Mouse (Mus musculus) hindbrain, embryonic 13.5 days (tissue): ENCODE measurements around the gene Naglu. TPM values are rescaled to one million over a fixed set of nuclear protein-coding genes. Genes with fewer than 3 reads are reported as not detected.

Experiments used
- ATAC-seq: fragments of 200-750 bp; cut with Nextera tagmentation; 2 replicates; pipeline ENCODE4 v1.8.0; 2017; ENCODE audit warnings: moderate TSS enrichment; ENCODE audit not compliant: low FRiP score
- H3K27ac ChIP-seq: fragments of 300-500 bp; sonication (generic); 2 replicates; pipeline ENCODE4 v1.5.1; 2015; ENCODE audit warnings: inconsistent platforms, mild to moderate bottlenecking, moderate library complexity
- H3K27me3 ChIP-seq: fragments of 300-500 bp; sonication (generic); 2 replicates; pipeline ENCODE4 v1.6.1; 2015; ENCODE audit warnings: mild to moderate bottlenecking, inconsistent platforms
- H3K36me3 ChIP-seq: fragments of 300-500 bp; sonication (generic); 2 replicates; pipeline ENCODE4 v1.6.1; 2015; ENCODE audit warnings: mild to moderate bottlenecking, inconsistent platforms
- H3K4me1 ChIP-seq: fragments of 300-500 bp; sonication (generic); replicated peaks from 2 replicates; pipeline ENCODE4 v1.6.1; 2015; ENCODE audit warnings: inconsistent platforms
- H3K4me2 ChIP-seq: fragments of 300-500 bp; sonication (generic); 2 replicates; pipeline ENCODE4 v1.6.1; 2015; ENCODE audit warnings: inconsistent platforms, mild to moderate bottlenecking, moderate library complexity
- H3K4me3 ChIP-seq: fragments of 300-500 bp; sonication (generic); 2 replicates; pipeline ENCODE4 v1.5.1; 2015; ENCODE audit warnings: mild to moderate bottlenecking, inconsistent platforms
- H3K9ac ChIP-seq: fragments of 300-500 bp; sonication (generic); 2 replicates; pipeline ENCODE4 v1.6.1; 2015; ENCODE audit warnings: mild to moderate bottlenecking, inconsistent platforms
- H3K9me3 ChIP-seq: fragments of 300-500 bp; sonication (generic); 2 replicates; pipeline ENCODE4 v1.6.1; 2016; ENCODE audit warnings: inconsistent platforms
- WGBS: fragments of 180-500 bp; shearing (Covaris S2); methylation state at CpG from one replicate; pipeline ENCODE4 v1.1.7; 2015; 5-methylcytosine and 5-hydroxymethylcytosine counted together
- polyA plus RNA-seq: library from polyadenylated mRNA; unstranded; fragments of >200 nt; fragmentation: Nextera tagmentation; extraction: Ambion mirVana; gene quantifications from 2 replicates; pipeline ENCODE4 v1.2.1, GENCODE M21; 2015

Gene Naglu
- polyA plus RNA-seq, 1 experiment from 2014 or later = 11.3 TPM

DNA sequence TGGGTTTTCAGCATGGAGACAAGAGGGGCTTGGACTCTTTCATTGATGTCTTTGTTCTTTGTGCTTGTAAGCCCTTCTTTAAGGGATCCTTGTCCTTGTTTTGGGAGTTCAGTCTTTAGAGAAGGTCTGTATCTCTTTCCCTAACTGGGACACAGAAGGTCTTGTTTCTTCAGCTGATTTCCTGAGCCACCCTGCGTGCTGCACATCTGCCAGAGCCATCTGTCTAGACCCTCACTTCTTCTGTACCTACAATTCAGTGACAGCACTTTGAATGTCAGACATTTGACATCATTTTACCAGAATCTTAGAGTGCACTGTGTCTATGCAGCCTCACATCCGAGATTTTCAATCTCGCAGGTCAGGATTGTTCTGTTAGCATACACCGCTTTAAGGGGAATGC lies 24.0 kb upstream of the Naglu start:
- peaks cover 94% of the 10 kb centered on the region for H3K36me3 ChIP-seq
- H3K9me3 ChIP-seq = no peaks in the 10 kb centered on the region
- no peak overlapping the region for H3K27ac ChIP-seq
- no peak for ATAC-seq
- 92% methylated on average over 4 of the region's 4 CpGs for WGBS
- H3K4me3 ChIP-seq = no peak overlapping the region
- no peaks in the 10 kb centered on the region for H3K4me1 ChIP-seq
- no peak overlapping the region for H3K9ac ChIP-seq
- H3K27me3 ChIP-seq = no peaks in the 10 kb centered on the region
- H3K4me2 ChIP-seq = no peak overlapping the region

DNA sequence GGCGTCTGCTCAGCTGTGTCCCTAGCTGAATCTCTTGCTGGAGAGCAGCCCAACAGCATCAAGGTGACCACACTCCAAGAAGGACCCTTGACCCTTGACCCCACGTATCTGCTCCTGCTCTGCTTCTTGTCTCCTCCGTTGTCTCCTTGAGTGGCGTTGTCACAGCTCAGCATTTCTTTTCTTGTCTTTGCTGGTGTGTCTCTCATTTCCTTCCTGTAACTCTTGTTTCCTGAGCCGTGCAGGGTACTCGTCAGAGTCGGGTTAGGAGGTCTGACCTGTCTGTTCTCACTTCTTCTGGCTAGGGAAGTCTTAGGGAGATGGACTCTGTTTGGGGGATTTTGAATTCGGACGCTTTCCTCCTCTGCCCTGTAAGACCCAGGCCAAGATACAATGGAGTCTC lies 23.4 kb upstream of the Naglu start:
- H3K9me3 ChIP-seq = no peaks in the 10 kb centered on the region
- peaks cover 96% of the 10 kb centered on the region for H3K36me3 ChIP-seq

DNA sequence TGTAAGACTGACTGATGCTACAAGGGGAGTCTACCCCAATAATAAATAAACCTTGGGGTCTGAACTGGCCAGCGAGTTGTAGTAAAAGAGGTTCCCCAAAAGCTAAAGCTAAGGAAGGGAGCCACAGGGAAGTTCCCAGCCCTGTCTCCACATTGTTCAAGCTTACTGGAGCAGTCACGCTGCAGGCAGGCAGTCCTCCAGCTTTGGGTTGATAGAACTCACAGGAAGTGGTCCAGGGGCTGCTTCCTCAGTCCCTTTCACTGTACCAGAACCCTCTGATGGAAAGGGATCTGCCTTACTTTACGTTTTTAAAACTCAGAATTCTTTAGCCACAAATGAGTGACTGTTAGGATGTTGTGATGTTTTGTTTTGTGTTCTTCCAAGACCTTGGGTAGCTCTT lies 22.3 kb upstream of the Naglu start:
- Histone ChIP-seq H3K27ac (no peak overlapping the region), H3K4me2 (no peak overlapping the region), H3K36me3 (peaks cover 98% of the 10 kb centered on the region), H3K4me3 (no peak overlapping the region), H3K4me1 (no peaks in the 10 kb centered on the region), H3K27me3 (no peaks in the 10 kb centered on the region), H3K9ac (no peak overlapping the region), H3K9me3 (no peaks in the 10 kb centered on the region)
- WGBS = 85% methylated on average over 3 of the region's 3 CpGs
- ATAC-seq = no peak

More for the DNA sequence above, 23.4 kb upstream of the Naglu start:
- H3K27me3 ChIP-seq = no peaks in the 10 kb centered on the region
- no peak for ATAC-seq
- 75% methylated on average over 9 of the region's 9 CpGs for WGBS
- H3K9ac ChIP-seq = no peak overlapping the region
- no peak overlapping the region for H3K27ac ChIP-seq
- H3K4me1 ChIP-seq = no peaks in the 10 kb centered on the region
- no peak overlapping the region for H3K4me2 ChIP-seq
- no peak overlapping the region for H3K4me3 ChIP-seq

GRCm38 (mm10) chr11:101050359-101050758 lies 19.5 kb upstream of the Naglu start:
- H3K4me2 ChIP-seq = no peak overlapping the region
- ATAC-seq = no peak
- no peak overlapping the region for H3K27ac ChIP-seq
- WGBS = 84% methylated on average over 9 of the region's 9 CpGs
- H3K9ac ChIP-seq = no peak overlapping the region
- H3K9me3 ChIP-seq = no peaks in the 10 kb centered on the region
- no peaks in the 10 kb centered on the region for H3K27me3 ChIP-seq
- peaks cover 99% of the 10 kb centered on the region for H3K36me3 ChIP-seq
- no peaks in the 10 kb centered on the region for H3K4me1 ChIP-seq
- no peak overlapping the region for H3K4me3 ChIP-seq

GRCm38 (mm10) chr11:101051051-101051493 lies 18.7 kb upstream of the Naglu start:
- ATAC-seq = no peak
- Histone ChIP-seq H3K4me1 (no peaks in the 10 kb centered on the region), H3K27me3 (no peaks in the 10 kb centered on the region), H3K36me3 (peaks cover 99% of the 10 kb centered on the region), H3K9ac (no peak overlapping the region), H3K4me3 (no peak overlapping the region), H3K4me2 (no peak overlapping the region), H3K27ac (no peak overlapping the region), H3K9me3 (no peaks in the 10 kb centered on the region)
- 87% methylated on average over 6 of the region's 6 CpGs for WGBS

DNA sequence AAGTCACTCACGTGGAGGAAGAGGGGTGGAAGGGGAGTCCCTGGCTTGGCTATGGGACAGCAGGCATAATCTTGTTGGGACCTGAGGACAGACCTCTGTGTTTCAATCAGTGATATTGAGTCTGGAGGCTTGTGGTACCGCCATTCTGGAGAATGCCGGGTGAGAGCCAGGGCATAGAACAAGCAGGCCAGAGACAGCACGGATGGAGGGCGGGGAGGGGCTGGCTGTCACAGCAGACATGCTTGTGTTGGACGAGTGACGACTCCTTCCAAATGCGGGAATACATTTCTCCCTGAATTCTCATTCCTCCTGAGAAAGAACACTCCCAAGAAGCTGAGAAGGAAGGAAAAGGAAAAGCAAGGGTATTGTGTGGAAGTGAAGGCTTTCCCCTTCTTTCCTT lies 18.2 kb upstream of the Naglu start:
- no peak overlapping the region for H3K9ac ChIP-seq
- ATAC-seq = no peak
- H3K9me3 ChIP-seq = no peaks in the 10 kb centered on the region
- 90% methylated on average over 8 of the region's 8 CpGs for WGBS
- no peak overlapping the region for H3K4me2 ChIP-seq
- no peak overlapping the region for H3K4me3 ChIP-seq
- H3K27ac ChIP-seq = no peak overlapping the region
- peaks cover 99% of the 10 kb centered on the region for H3K36me3 ChIP-seq
- no peaks in the 10 kb centered on the region for H3K27me3 ChIP-seq
- no peaks in the 10 kb centered on the region for H3K4me1 ChIP-seq

DNA sequence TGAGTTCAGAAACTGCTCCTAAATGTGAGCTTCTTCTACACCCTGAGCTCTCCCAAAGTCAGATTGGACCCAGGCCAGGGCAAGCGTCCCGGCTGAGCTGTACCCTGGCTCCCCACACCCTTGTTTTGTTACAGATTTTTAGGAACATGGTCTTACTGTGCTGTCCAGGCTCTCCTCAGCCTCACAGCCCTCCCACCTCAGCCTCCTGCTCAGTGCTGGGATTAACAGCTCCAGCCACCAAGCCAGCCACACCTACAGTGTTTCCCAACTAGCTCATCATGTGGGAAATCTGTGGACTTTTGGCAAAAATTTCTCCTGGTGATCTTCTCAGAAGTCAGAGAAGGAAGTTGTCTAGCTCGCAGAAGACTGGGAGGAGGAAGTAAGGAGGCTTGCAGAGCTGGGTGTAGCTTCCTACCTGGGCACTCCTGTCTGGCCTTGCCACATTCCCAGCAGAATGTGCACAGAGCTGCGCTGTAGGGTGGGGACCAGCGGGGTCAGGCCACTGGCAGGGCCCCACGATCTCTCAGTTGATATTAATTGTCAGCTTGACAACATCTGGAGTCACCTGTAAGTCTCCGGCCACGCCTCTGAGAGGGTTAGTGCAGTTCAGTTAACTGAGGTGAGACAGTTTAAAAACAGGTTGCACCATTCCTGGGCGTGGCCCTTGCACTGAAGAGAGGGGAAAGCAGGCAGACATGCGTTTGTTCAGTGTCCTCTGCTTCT lies 16.9 kb upstream of the Naglu start:
- H3K9ac ChIP-seq = no peak overlapping the region
- H3K27me3 ChIP-seq = no peaks in the 10 kb centered on the region
- H3K27ac ChIP-seq = no peak overlapping the region
- ATAC-seq = no peak
- H3K9me3 ChIP-seq = no peaks in the 10 kb centered on the region
- H3K36me3 ChIP-seq = peaks cover 99% of the 10 kb centered on the region
- H3K4me1 ChIP-seq = no peaks in the 10 kb centered on the region
- WGBS = 95% methylated on average over 10 of the region's 10 CpGs
- no peak overlapping the region for H3K4me3 ChIP-seq
- no peak overlapping the region for H3K4me2 ChIP-seq

DNA sequence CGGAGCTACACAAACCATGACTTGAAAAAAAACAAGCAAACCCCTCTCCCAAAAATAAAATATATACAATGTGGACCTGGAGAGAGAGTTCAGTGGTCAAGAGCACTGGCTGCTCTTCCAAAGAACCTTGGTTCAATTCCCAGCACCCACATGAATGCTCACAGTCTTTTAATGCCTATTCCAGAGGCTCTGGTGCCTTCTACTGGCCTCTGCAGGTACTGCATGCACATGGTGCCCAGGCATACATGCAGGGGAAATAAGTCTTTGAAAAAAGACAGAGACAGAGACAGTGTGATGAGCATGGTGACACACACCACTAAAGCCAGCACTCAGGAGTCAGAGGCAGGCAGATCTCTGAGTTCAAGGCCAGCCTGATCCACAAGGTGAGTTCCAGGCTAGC lies 15.8 kb upstream of the Naglu start:
- Histone ChIP-seq H3K27ac (no peak overlapping the region), H3K36me3 (peaks cover 99% of the 10 kb centered on the region), H3K9ac (no peak overlapping the region), H3K9me3 (no peaks in the 10 kb centered on the region), H3K4me3 (no peak overlapping the region), H3K27me3 (no peaks in the 10 kb centered on the region), H3K4me2 (no peak overlapping the region), H3K4me1 (no peaks in the 10 kb centered on the region)
- no peak for ATAC-seq
- WGBS = 100% methylated on average over 1 of the region's 1 CpGs

DNA sequence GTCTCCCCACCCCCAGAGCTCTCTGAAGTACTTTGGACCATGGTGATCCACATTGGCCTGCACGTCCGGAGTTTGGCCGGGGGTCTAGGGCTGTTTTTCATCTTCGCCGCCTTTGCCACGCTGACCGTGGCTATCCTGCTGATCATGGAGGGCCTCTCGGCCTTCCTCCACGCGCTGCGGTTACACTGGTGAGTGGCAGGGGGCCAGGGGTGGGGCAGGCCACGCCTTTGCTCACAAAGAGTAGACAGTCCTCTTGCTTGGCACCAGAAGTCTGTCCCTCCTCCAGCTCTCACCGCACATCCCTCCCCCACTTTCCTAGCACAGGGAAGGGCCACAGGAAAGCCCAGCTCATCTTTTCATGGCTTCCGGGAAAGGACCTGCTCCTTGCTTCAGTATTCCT lies 14.4 kb upstream of the Naglu start:
- Histone ChIP-seq H3K4me2 (no peak overlapping the region), H3K27me3 (no peaks in the 10 kb centered on the region), H3K36me3 (peaks cover 99% of the 10 kb centered on the region), H3K9ac (0 out of 2 replicates have a peak overlapping the region, but pooled peaks have one; percentile 13), H3K9me3 (no peaks in the 10 kb centered on the region), H3K27ac (no peak overlapping the region), H3K4me3 (no peak overlapping the region), H3K4me1 (no peaks in the 10 kb centered on the region; the same call in 1 of the 2 replicates)
- no peak for ATAC-seq
- 83% methylated on average over 14 of the region's 14 CpGs for WGBS

- no peaks in the 10 kb centered on the region for H3K27me3 ChIP-seq
- peaks cover 99% of the 10 kb centered on the region for H3K36me3 ChIP-seq
- no peaks in the 10 kb centered on the region; the same call in 1 of the 2 replicates for H3K4me1 ChIP-seq
- ATAC-seq = no peak
- H3K9me3 ChIP-seq = no peaks in the 10 kb centered on the region
- no peak overlapping the region for H3K4me3 ChIP-seq
- no peak overlapping the region for H3K4me2 ChIP-seq
- H3K27ac ChIP-seq = no peak overlapping the region
- WGBS = 55% methylated on average over 8 of the region's 8 CpGs
- no peak overlapping the region for H3K9ac ChIP-seq
Observed at GRCm38 (mm10) chr11:101056885-101057284, 12.9 kb upstream of the Naglu start.

DNA sequence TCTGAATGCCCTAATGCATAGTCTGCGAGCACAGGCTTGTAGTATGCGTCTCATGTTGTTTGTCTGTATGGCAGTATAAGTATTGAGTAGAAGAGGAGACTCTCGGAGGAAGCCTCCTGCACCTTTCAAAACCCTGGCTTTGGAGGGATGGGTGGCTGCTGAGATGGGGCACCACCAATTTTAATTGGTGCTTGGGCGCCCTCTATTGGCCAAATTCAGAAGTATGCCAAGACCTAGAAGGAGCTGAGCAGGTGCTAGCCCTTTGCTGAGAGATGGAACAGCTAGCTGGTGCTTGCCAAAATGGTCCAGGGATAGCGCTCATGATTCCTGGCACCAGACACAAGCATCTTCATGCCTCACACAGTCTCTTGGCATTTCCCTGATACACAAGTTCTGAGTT lies 12.0 kb upstream of the Naglu start:
- WGBS = 30% methylated on average over 5 of the region's 5 CpGs
- Histone ChIP-seq H3K27me3 (no peaks in the 10 kb centered on the region), H3K9ac (no peak overlapping the region), H3K9me3 (no peaks in the 10 kb centered on the region), H3K4me2 (no peak overlapping the region), H3K4me1 (no peaks in the 10 kb centered on the region; the same call in 1 of the 2 replicates), H3K4me3 (no peak overlapping the region), H3K27ac (no peak overlapping the region), H3K36me3 (peaks cover 99% of the 10 kb centered on the region)
- ATAC-seq = no peak

- no peak overlapping the region for H3K4me2 ChIP-seq
- H3K9me3 ChIP-seq = no peaks in the 10 kb centered on the region
- peaks cover 99% of the 10 kb centered on the region for H3K36me3 ChIP-seq
- H3K27ac ChIP-seq = no peak overlapping the region
- no peaks in the 10 kb centered on the region for H3K27me3 ChIP-seq
- no peak for ATAC-seq
- H3K4me3 ChIP-seq = no peak overlapping the region
- H3K9ac ChIP-seq = no peak overlapping the region
- WGBS = 86% methylated on average over 5 of the region's 5 CpGs
- peaks cover 7% of the 10 kb centered on the region; the same call in 1 of the 2 replicates for H3K4me1 ChIP-seq
Observed at GRCm38 (mm10) chr11:101058726-101059125, 11.1 kb upstream of the Naglu start.

- Histone ChIP-seq H3K27ac (peak overlapping the region; percentile 72; the same call in 1 of the 2 replicates), H3K4me1 (peaks cover 8% of the 10 kb centered on the region; the same call in 1 of the 2 replicates), H3K9ac (no peak overlapping the region; the same call in 1 of the 2 replicates), H3K27me3 (no peaks in the 10 kb centered on the region), H3K4me2 (no peak overlapping the region), H3K36me3 (peaks cover 99% of the 10 kb centered on the region), H3K4me3 (no peak overlapping the region), H3K9me3 (no peaks in the 10 kb centered on the region)
- ATAC-seq = no peak
- WGBS = 67% methylated on average over 10 of the region's 10 CpGs
Observed at GRCm38 (mm10) chr11:101059473-101059872, 10.3 kb upstream of the Naglu start.
